7 mouse cellular contexts compared by ENCODE assay signal in genomic region chr6:51432535-51433397, GRCm38 (mm10). TPM values are rescaled to one million over a fixed set of nuclear protein-coding genes. Genes with fewer than 3 reads are reported as not detected.
DNase-seq lines count a peak whose midpoint lies in the region; ATAC-seq and TF ChIP-seq lines count a peak whose summit lies in the region.

TSS of gene Nfe2l3 (plus strand) at chr6:51432670.

- WGBS in forebrain, postnatal 0 days = under 1% methylated on average over 63 of the region's 74 CpGs
- 1% methylated on average over 73 of the region's 74 CpGs for WGBS in intestine, embryonic 16.5 days
- WGBS in midbrain, embryonic 16.5 days = 1% methylated on average over 71 of the region's 74 CpGs
- WGBS in stomach, embryonic 14.5 days = 1% methylated on average over 70 of the region's 74 CpGs

- DNase-seq in R1 (ENCODE audit: low read depth, low spot score) (peak; percentile 85), liver (peak; percentile 87)
- peak; percentile 62 for DNase-seq in c-Kit-positive CD71-negative TER-119-negative erythroid progenitor cells, embryonic 14.5 days (ENCODE audit: low read depth)
- peak; percentile 63 for DNase-seq in forebrain, postnatal 0 days

- H3K27me3 ChIP-seq in forebrain, postnatal 0 days (ENCODE audit: insufficient read depth, low read length) = no peaks in the 10 kb centered on the region
- peaks cover 26% of the 10 kb centered on the region for H3K27me3 ChIP-seq in intestine, embryonic 16.5 days (replicated peaks; ENCODE audit: control insufficient read depth, insufficient read depth, low read length)
- peaks cover 2% of the 10 kb centered on the region; the same call in 1 of the 2 replicates for H3K27me3 ChIP-seq in midbrain, embryonic 16.5 days (ENCODE audit: control insufficient read depth, insufficient read depth, low read depth, low read length)
- H3K27me3 ChIP-seq in stomach, embryonic 14.5 days (ENCODE audit: control insufficient read depth, insufficient read depth, low read length) = peaks cover 9% of the 10 kb centered on the region; the same call in 1 of the 2 replicates

- H3K9me3 ChIP-seq in forebrain, postnatal 0 days (ENCODE audit: low read length) = no peaks in the 10 kb centered on the region
- H3K9me3 ChIP-seq in intestine, embryonic 16.5 days (ENCODE audit: control insufficient read depth, low read length) = no peaks in the 10 kb centered on the region
- H3K9me3 ChIP-seq in midbrain, embryonic 16.5 days (replicated peaks; ENCODE audit: control insufficient read depth, low read length, poor library complexity, severe bottlenecking) = no peaks in the 10 kb centered on the region
- H3K9me3 ChIP-seq in stomach, embryonic 14.5 days (ENCODE audit: control insufficient read depth, low read depth, low read length) = no peaks in the 10 kb centered on the region

- H3K4me1 ChIP-seq in forebrain, postnatal 0 days (ENCODE audit: insufficient read depth) = peaks cover 9% of the 10 kb centered on the region; the same call in 1 of the 2 replicates
- no peaks in the 10 kb centered on the region for H3K4me1 ChIP-seq in intestine, embryonic 16.5 days (ENCODE audit: control insufficient read depth, insufficient read depth, low read length)
- H3K4me1 ChIP-seq in midbrain, embryonic 16.5 days (ENCODE audit: control insufficient read depth, insufficient read depth, low read length) = peaks cover 19% of the 10 kb centered on the region
- peaks cover 6% of the 10 kb centered on the region; the same call in 1 of the 2 replicates for H3K4me1 ChIP-seq in stomach, embryonic 14.5 days (ENCODE audit: control insufficient read depth, insufficient read depth, low read length)

- peak within 1 kb of the TSS; percentile 69 for H3K27ac ChIP-seq in forebrain, postnatal 0 days (ENCODE audit: low read depth, low read length)
- no peak within 1 kb of the TSS for H3K27ac ChIP-seq in intestine, embryonic 16.5 days (ENCODE audit: low read length)
- H3K27ac ChIP-seq in midbrain, embryonic 16.5 days (ENCODE audit: low read length) = 0 out of 2 replicates have a peak within 1 kb of the TSS, but pooled peaks have one; percentile 17
- no peak within 1 kb of the TSS for H3K27ac ChIP-seq in stomach, embryonic 14.5 days (ENCODE audit: low read length)

- peak within 1 kb of the TSS; percentile 52 for H3K4me3 ChIP-seq in forebrain, postnatal 0 days (ENCODE audit: low read depth, low read length)
- peak within 1 kb of the TSS; percentile 55 for H3K4me3 ChIP-seq in intestine, embryonic 16.5 days (ENCODE audit: low read length)
- peak within 1 kb of the TSS; percentile 69 for H3K4me3 ChIP-seq in midbrain, embryonic 16.5 days (ENCODE audit: low read depth, low read length)
- H3K4me3 ChIP-seq in stomach, embryonic 14.5 days (ENCODE audit: low read depth, low read length) = peak within 1 kb of the TSS; percentile 56

- peak within 1 kb of the TSS; percentile 67 for H3K9ac ChIP-seq in forebrain, postnatal 0 days
- H3K9ac ChIP-seq in intestine, embryonic 16.5 days (ENCODE audit: low read depth, low read length) = peak within 1 kb of the TSS; percentile 21
- peak within 1 kb of the TSS; percentile 84 for H3K9ac ChIP-seq in midbrain, embryonic 16.5 days (ENCODE audit: low read depth, low read length)
- H3K9ac ChIP-seq in stomach, embryonic 14.5 days (replicated peaks; ENCODE audit: low read depth, low read length) = peak within 1 kb of the TSS; percentile 53; the same call in 1 of the 2 replicates

- H3K4me2 ChIP-seq in forebrain, postnatal 0 days (ENCODE audit: low read depth) = peak within 1 kb of the TSS; percentile 81
- peak within 1 kb of the TSS; percentile 96 for H3K4me2 ChIP-seq in intestine, embryonic 16.5 days (ENCODE audit: low read depth, low read length)
- peak within 1 kb of the TSS; percentile 83 for H3K4me2 ChIP-seq in midbrain, embryonic 16.5 days (ENCODE audit: low read length)
- peak within 1 kb of the TSS; percentile 91 for H3K4me2 ChIP-seq in stomach, embryonic 14.5 days (replicated peaks; ENCODE audit: low read depth, low read length)

- H3K36me3 ChIP-seq in forebrain, postnatal 0 days (ENCODE audit: insufficient read depth) = no peaks in the 10 kb centered on the region
- no peaks in the 10 kb centered on the region for H3K36me3 ChIP-seq in intestine, embryonic 16.5 days (ENCODE audit: control insufficient read depth, insufficient read depth, low read length)
- H3K36me3 ChIP-seq in midbrain, embryonic 16.5 days (ENCODE audit: control insufficient read depth, insufficient read depth, low read length) = no peaks in the 10 kb centered on the region
- no peaks in the 10 kb centered on the region for H3K36me3 ChIP-seq in stomach, embryonic 14.5 days (ENCODE audit: control insufficient read depth, insufficient read depth, low read length)

- peak; percentile 63 for ATAC-seq in forebrain, postnatal 0 days
- ATAC-seq in intestine, embryonic 16.5 days = peak; percentile 95
- peak; percentile 79 for ATAC-seq in midbrain, embryonic 16.5 days
- ATAC-seq in stomach, embryonic 14.5 days (ENCODE audit: insufficient number of reproducible peaks, insufficient read depth, low FRiP score, low read depth) = peak; percentile 91

- no peak for TF ChIP-seq CTCF in forebrain, postnatal 0 days (IDR thresholded peaks at IDR 0.05; ENCODE audit: low read depth)

RNA-seq across cellular contexts. Expression of gene Nfe2l3, which starts in this region (rescaled TPM):
- total RNA-seq in forebrain, postnatal 0 days (2014; rRNA removed) = 15.0 and 29.2 TPM in 2 replicates
- polyA plus RNA-seq in forebrain, postnatal 0 days (2015; fragmentation: Nextera tagmentation; extraction: Ambion mirVana) = 11.4 and 11.7 TPM in 2 replicates
- 0.95 and 1.2 TPM in 2 replicates for polyA plus RNA-seq in intestine, embryonic 16.5 days (2015; fragmentation: Nextera tagmentation; extraction: Ambion mirVana)
- polyA plus RNA-seq in midbrain, embryonic 16.5 days (2015; fragmentation: Nextera tagmentation; extraction: Ambion mirVana) = 8.9 and 9.6 TPM in 2 replicates
- polyA plus RNA-seq in stomach, embryonic 14.5 days (2014; fragmentation: Nextera tagmentation; extraction: Ambion mirVana) = 7.5 and 9.3 TPM in 2 replicates

Comparison
In these comparisons a context has a peak if more than half of its experiments do, and no peak if none do; other contexts are left out.
1. H3K27ac ChIP-seq: peak in forebrain, postnatal 0 days (single experiment) and midbrain, embryonic 16.5 days (single experiment); none in intestine, embryonic 16.5 days (single experiment) and stomach, embryonic 14.5 days (single experiment).
2. H3K9ac ChIP-seq: peak in every context shown above with its lines; median percentile 84 in midbrain, embryonic 16.5 days; 67 in forebrain, postnatal 0 days; 53 in stomach, embryonic 14.5 days; 21 in intestine, embryonic 16.5 days.
3. Peak in every context shown above with its lines, with median percentiles within 50 percentile points of each other: DNase-seq, ATAC-seq, H3K4me2 ChIP-seq and H3K4me3 ChIP-seq.